ENCODE assay signal across 12 mouse cellular contexts in genomic region chr17:9895686-9896082, GRCm38 (mm10).
DNase-seq lines count a peak whose midpoint lies in the region; ATAC-seq and TF ChIP-seq lines count a peak whose summit lies in the region.
"Had no signal": no experiment of that assay in that cellular context is flagged by ENCODE, and none has a peak within 500 bp of the region (broad histone marks: within the 10 kb centered on the region; RNA-seq: fewer than 3 reads in every experiment).

No protein-coding gene starts in this region.

- DNase-seq in heart, adult 8-10 months (ENCODE audit: low spot score), result no peak
- DNase-seq in kidney, postnatal 14 days, result no peak
- DNase-seq in embryonic facial prominence, embryonic 14.5 days (ENCODE audit: low spot score), result no peak
- no peak for DNase-seq in limb, embryonic 14.5 days (ENCODE audit: low spot score)
- DNase-seq in right cerebral cortex, postnatal 4 days, result no peak
- DNase-seq in yolk sac, embryonic 10.5 days (ENCODE audit: low spot score), result no peak
- DNase-seq: cerebellum, adult 11-12 months; right cerebral cortex, adult 18-20 months had no signal

- H3K4me2 ChIP-seq in heart, embryonic 11.5 days, result 0 out of 2 replicates have a peak overlapping the region, but pooled peaks have one; percentile 6
- H3K4me2 ChIP-seq in kidney, embryonic 16.5 days (replicated peaks; ENCODE audit: low read depth, low read length), result no peak overlapping the region
- no peak overlapping the region for H3K4me2 ChIP-seq in embryonic facial prominence, embryonic 14.5 days (ENCODE audit: low read depth, low read length)
- H3K4me2 ChIP-seq in limb, embryonic 14.5 days (replicated peaks; ENCODE audit: low read depth, low read length, severe bottlenecking), result no peak overlapping the region
- H3K4me2 ChIP-seq: forebrain, embryonic 13.5 days had no signal

- H3K9ac ChIP-seq in heart, embryonic 11.5 days (ENCODE audit: low read depth, low read length), result no peak overlapping the region
- no peak overlapping the region for H3K9ac ChIP-seq in kidney, embryonic 16.5 days (replicated peaks; ENCODE audit: low read length)
- no peak overlapping the region for H3K9ac ChIP-seq in embryonic facial prominence, embryonic 14.5 days (ENCODE audit: low read depth, low read length)
- H3K9ac ChIP-seq in limb, embryonic 14.5 days (ENCODE audit: low read depth, low read length, severe bottlenecking), result no peak overlapping the region
- H3K9ac ChIP-seq: forebrain, embryonic 13.5 days had no signal

- H3K27ac ChIP-seq in heart, embryonic 11.5 days (ENCODE audit: low read depth, low read length), result peak overlapping the region; percentile 81
- H3K27ac ChIP-seq in kidney, embryonic 16.5 days (ENCODE audit: low read length), result peak overlapping the region; percentile 13; the same call in 1 of the 2 replicates
- peak overlapping the region; percentile 29 for H3K27ac ChIP-seq in embryonic facial prominence, embryonic 14.5 days (replicated peaks; ENCODE audit: low read depth, low read length)
- no peak overlapping the region for H3K27ac ChIP-seq in limb, embryonic 14.5 days (replicated peaks; ENCODE audit: low read depth, low read length)
- H3K27ac ChIP-seq: forebrain, embryonic 13.5 days had no signal

- H3K27me3 ChIP-seq in heart, embryonic 11.5 days (ENCODE audit: control insufficient read depth, insufficient read depth, low read length), result no peaks in the 10 kb centered on the region
- H3K27me3 ChIP-seq in kidney, embryonic 16.5 days (ENCODE audit: insufficient read depth, low read length), result no peaks in the 10 kb centered on the region
- no peaks in the 10 kb centered on the region for H3K27me3 ChIP-seq in embryonic facial prominence, embryonic 14.5 days (replicated peaks; ENCODE audit: control insufficient read depth, insufficient read depth, low read length)
- no peaks in the 10 kb centered on the region for H3K27me3 ChIP-seq in limb, embryonic 14.5 days (ENCODE audit: control insufficient read depth, insufficient read depth, low read length)
- H3K27me3 ChIP-seq: forebrain, embryonic 13.5 days had no signal

- no peak overlapping the region for H3K4me3 ChIP-seq in heart, embryonic 11.5 days (ENCODE audit: low read depth, low read length)
- no peak overlapping the region for H3K4me3 ChIP-seq in kidney, embryonic 16.5 days (ENCODE audit: low read length)
- H3K4me3 ChIP-seq in embryonic facial prominence, embryonic 14.5 days (ENCODE audit: low read depth, low read length), result no peak overlapping the region
- H3K4me3 ChIP-seq in limb, embryonic 14.5 days (replicated peaks; ENCODE audit: low read length), result no peak overlapping the region
- H3K4me3 ChIP-seq: forebrain, embryonic 13.5 days; myocyte had no signal

- H3K9me3 ChIP-seq in heart, embryonic 11.5 days (replicated peaks; ENCODE audit: control insufficient read depth, low read length), result no peaks in the 10 kb centered on the region
- H3K9me3 ChIP-seq in kidney, embryonic 16.5 days (ENCODE audit: low read length), result no peaks in the 10 kb centered on the region
- H3K9me3 ChIP-seq in embryonic facial prominence, embryonic 14.5 days (ENCODE audit: control insufficient read depth, low read length), result no peaks in the 10 kb centered on the region
- no peaks in the 10 kb centered on the region for H3K9me3 ChIP-seq in limb, embryonic 14.5 days (ENCODE audit: control insufficient read depth, low read length)
- H3K9me3 ChIP-seq: forebrain, embryonic 13.5 days had no signal

- 62% methylated on average over 7 of the region's 7 CpGs for WGBS in heart, embryonic 11.5 days (ENCODE audit: insufficient replicate concordance)
- WGBS in kidney, embryonic 16.5 days, result 60% methylated on average over 7 of the region's 7 CpGs
- 62% methylated on average over 7 of the region's 7 CpGs for WGBS in embryonic facial prominence, embryonic 14.5 days
- WGBS in limb, embryonic 14.5 days, result 54% methylated on average over 7 of the region's 7 CpGs

- no peak for TF ChIP-seq POLR2A in limb, embryonic 14.5 days (IDR thresholded peaks at IDR 0.05; ENCODE audit: borderline replicate concordance, extremely low read depth, insufficient read depth, insufficient read length)

- H3K36me3 ChIP-seq in heart, embryonic 11.5 days (ENCODE audit: control insufficient read depth, insufficient read depth, low read length), result no peaks in the 10 kb centered on the region
- no peaks in the 10 kb centered on the region for H3K36me3 ChIP-seq in kidney, embryonic 16.5 days (ENCODE audit: insufficient read depth, low read length)
- H3K36me3 ChIP-seq in embryonic facial prominence, embryonic 14.5 days (ENCODE audit: control insufficient read depth, insufficient read depth, low read length), result no peaks in the 10 kb centered on the region
- no peaks in the 10 kb centered on the region for H3K36me3 ChIP-seq in limb, embryonic 14.5 days (ENCODE audit: control insufficient read depth, insufficient read depth, low read length)

- H3K4me1 ChIP-seq in heart, embryonic 11.5 days (ENCODE audit: control insufficient read depth, insufficient read depth, low read length), result no peaks in the 10 kb centered on the region
- peaks cover 15% of the 10 kb centered on the region for H3K4me1 ChIP-seq in kidney, embryonic 16.5 days (ENCODE audit: insufficient read depth, low read length)
- H3K4me1 ChIP-seq in embryonic facial prominence, embryonic 14.5 days (ENCODE audit: control insufficient read depth, insufficient read depth, low read length), result peaks cover 14% of the 10 kb centered on the region
- H3K4me1 ChIP-seq in limb, embryonic 14.5 days (ENCODE audit: control insufficient read depth, insufficient read depth, low read length), result peaks cover 18% of the 10 kb centered on the region

- ATAC-seq in heart, embryonic 11.5 days (replicated peaks; ENCODE audit: insufficient number of reproducible peaks, low FRiP score, low TSS enrichment), result no peak
- ATAC-seq in kidney, embryonic 16.5 days (ENCODE audit: low FRiP score, low TSS enrichment), result peak; percentile 60
- no peak for ATAC-seq in embryonic facial prominence, embryonic 14.5 days (ENCODE audit: low read depth)
- peak; percentile 2; the same call in 1 of the 2 replicates for ATAC-seq in limb, embryonic 14.5 days (ENCODE audit: low FRiP score, low read depth)
- ATAC-seq: forebrain, embryonic 13.5 days had no signal

Comparison
In these comparisons a context has a peak if more than half of its experiments do, and no peak if none do; other contexts are left out.
1. ATAC-seq: peak in kidney, embryonic 16.5 days (single experiment) and limb, embryonic 14.5 days (single experiment); none in heart, embryonic 11.5 days (single experiment) and embryonic facial prominence, embryonic 14.5 days (single experiment).